Mouse (Mus musculus) heart, embryonic 10.5 days (tissue): ENCODE data around the gene Enpp5. TPM values are rescaled to one million over a fixed set of nuclear protein-coding genes. Genes with fewer than 3 reads are reported as not detected.

Experiments used
- polyA plus RNA-seq: library from polyadenylated mRNA; unstranded; fragments of >200 nt; fragmentation: Nextera tagmentation; extraction: Ambion mirVana; gene quantifications from 2 replicates; pipeline ENCODE4 v1.2.1, GENCODE M21; 2016

The Enpp5 gene
- polyA plus RNA-seq, 1 experiment from 2014 or later = 8.8 TPM

Other genes starting within 250 kb of the Enpp5 start
- 6.3 and 6.6 TPM in 2 replicates for gene Enpp4, start 27.0 kb downstream of the Enpp5 start, polyA plus RNA-seq
- gene Clic5, start 109.8 kb downstream of the Enpp5 start, polyA plus RNA-seq = 3.3 and 5.7 TPM in 2 replicates